Mouse (Mus musculus) midbrain, postnatal 0 days (tissue): ENCODE data around the gene Ankrd65. TPM values are rescaled to one million over a fixed set of nuclear protein-coding genes. Genes with fewer than 3 reads are reported as not detected.

ENCODE experiments used
- ATAC-seq: fragments of 200-750 bp; cut with Nextera tagmentation; 2 replicates; pipeline ENCODE4 v1.8.0; 2017; ENCODE audit warnings: moderate number of reproducible peaks, mild to moderate bottlenecking, moderate TSS enrichment, moderate library complexity; ENCODE audit not compliant: low FRiP score
- DNase-seq: peaks from one replicate; pipeline ENCODE4 v3.0.0-alpha.2; 2015; ENCODE audit warnings: low spot score
- H3K27ac ChIP-seq: fragments of 300-500 bp; sonication (generic); 2 replicates; pipeline ENCODE4 v1.5.1; 2014; ENCODE audit warnings: low read depth, mild to moderate bottlenecking, low read length, mixed read lengths
- H3K27me3 ChIP-seq: fragments of 300-500 bp; sonication (generic); 2 replicates; pipeline ENCODE4 v1.6.1; 2014; ENCODE audit warnings: low read length, control low read depth, mixed read lengths; ENCODE audit not compliant: insufficient read depth
- H3K36me3 ChIP-seq: fragments of 300-500 bp; sonication (generic); 2 replicates; pipeline ENCODE4 v1.6.1; 2014; ENCODE audit warnings: low read length, control low read depth, mixed read lengths; ENCODE audit not compliant: insufficient read depth
- H3K4me1 ChIP-seq: fragments of 300-500 bp; sonication (generic); 2 replicates; pipeline ENCODE4 v1.6.1; 2014; ENCODE audit warnings: mild to moderate bottlenecking, control low read depth, antibody characterized with exemption, low read length, mixed read lengths; ENCODE audit not compliant: insufficient read depth
- H3K4me2 ChIP-seq: fragments of 300-500 bp; sonication (generic); 2 replicates; pipeline ENCODE4 v1.6.1; 2014; ENCODE audit warnings: low read depth, mild to moderate bottlenecking, low read length, mixed read lengths; ENCODE audit not compliant: poor library complexity, severe bottlenecking
- H3K4me3 ChIP-seq: fragments of 300-500 bp; sonication (generic); 2 replicates; pipeline ENCODE4 v1.5.1; 2014; ENCODE audit warnings: low read depth, mild to moderate bottlenecking, low read length, moderate library complexity
- H3K9ac ChIP-seq: fragments of 300-500 bp; sonication (generic); replicated peaks from 2 replicates; pipeline ENCODE4 v1.6.1; 2014; ENCODE audit warnings: mild to moderate bottlenecking, low read length, moderate library complexity, mixed read lengths; ENCODE audit not compliant: poor library complexity, severe bottlenecking
- H3K9me3 ChIP-seq: fragments of 300-500 bp; sonication (generic); 2 replicates; pipeline ENCODE4 v1.6.1; 2016; ENCODE audit warnings: low read length, control low read depth
- CTCF ChIP-seq: IDR thresholded peaks from 2 replicates; pipeline ENCODE4 v1.5.1; 2016; ENCODE audit warnings: antibody characterized with exemption, mild to moderate bottlenecking
- WGBS: fragments of 180-500 bp; shearing (Covaris S2); extraction: QIAGEN DNeasy Blood & Tissue Kit; methylation state at CpG from one replicate; pipeline ENCODE4 v1.1.7; 2014; 5-methylcytosine and 5-hydroxymethylcytosine counted together
- polyA plus RNA-seq: library from polyadenylated mRNA; unstranded; fragments of >200 nt; fragmentation: Nextera tagmentation; extraction: Ambion mirVana; gene quantifications from 2 replicates; pipeline ENCODE4 v1.2.1, GENCODE M21; 2015
- total RNA-seq: library from RNA; depleted of rRNA; stranded (reverse); fragments of >200 nt; gene quantifications from 2 replicates; pipeline ENCODE4 v1.2.3, GENCODE M21; 2014

Ankrd65 gene
- total and polyA plus RNA-seq, 2 experiments from 2014 or later: not detected

DNA sequence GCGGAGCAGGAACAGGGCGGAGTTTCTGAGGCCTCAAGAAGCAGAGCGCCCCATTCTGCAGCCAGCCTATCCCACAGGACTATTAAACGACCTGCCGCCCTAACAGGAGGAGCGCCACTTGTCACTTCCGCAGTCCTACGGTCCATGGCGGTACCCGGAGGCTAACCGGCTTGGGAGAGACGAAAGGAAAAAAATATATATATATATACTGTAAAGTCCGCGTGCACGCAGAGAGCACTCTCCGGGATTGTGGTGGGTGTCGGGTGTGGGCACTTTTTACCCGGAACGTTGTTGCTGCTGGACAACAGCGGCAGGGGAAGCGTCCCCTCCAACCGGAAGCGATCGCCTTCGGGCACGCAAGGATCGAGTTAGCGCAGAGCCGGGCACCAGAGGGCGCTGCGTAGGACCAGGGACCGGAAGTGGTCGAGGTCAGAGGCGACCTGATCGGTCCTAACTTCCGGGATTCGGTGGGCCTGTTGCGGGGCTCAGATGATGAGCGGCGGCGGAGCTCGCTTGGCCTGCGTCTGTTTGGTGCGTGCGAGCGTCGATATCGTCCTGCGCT lies 41.0 kb downstream of the Ankrd65 start, which contains the start of gene Aurkaip1:
TSS of gene Aurkaip1 (plus strand) at position 68 of the 562 bp plus-strand sequence.
- under 1% methylated on average over 49 of the region's 49 CpGs for WGBS
- H3K4me3 ChIP-seq: peak within 1 kb of the TSS; percentile 79
- peak within 1 kb of the TSS; percentile 79 for H3K9ac ChIP-seq
- H3K4me1 ChIP-seq: peaks cover 4% of the 10 kb centered on the region; the same call in 1 of the 2 replicates
- ATAC-seq (peak; percentile 92), DNase-seq (peak; percentile 98)
- no peaks in the 10 kb centered on the region for H3K27me3 ChIP-seq
- peak within 1 kb of the TSS; percentile 96 for H3K4me2 ChIP-seq
- no peaks in the 10 kb centered on the region for H3K9me3 ChIP-seq
- peaks cover 18% of the 10 kb centered on the region for H3K36me3 ChIP-seq
- peak within 1 kb of the TSS; percentile 78 for H3K27ac ChIP-seq
- peak; percentile 92 for TF ChIP-seq CTCF

DNA sequence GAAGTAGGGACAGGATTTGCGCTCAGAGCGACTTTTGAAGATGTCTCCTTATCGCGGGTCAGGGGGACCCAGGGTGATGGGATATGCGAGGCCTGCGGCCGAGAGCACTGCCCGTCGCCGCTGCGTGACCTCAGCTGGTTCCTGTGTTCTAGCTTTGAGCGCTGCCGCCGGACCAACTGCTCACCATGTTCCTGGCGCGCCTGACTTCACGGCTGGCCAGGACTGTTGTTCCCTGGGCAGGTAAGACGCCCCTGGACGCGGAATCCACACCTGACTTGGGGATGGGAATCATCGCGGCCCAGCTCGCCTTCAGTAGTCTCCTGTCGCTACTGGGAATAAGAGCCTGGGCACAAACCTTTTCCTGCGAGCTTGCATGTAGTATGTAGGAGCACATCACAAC lies 41.6 kb downstream of the Ankrd65 start:
- under 1% methylated on average over 25 of the region's 25 CpGs for WGBS
- Histone ChIP-seq H3K27me3 (no peaks in the 10 kb centered on the region), H3K27ac (peak overlapping the region; percentile 78), H3K4me1 (peaks cover 4% of the 10 kb centered on the region; the same call in 1 of the 2 replicates), H3K4me3 (peak overlapping the region; percentile 79), H3K9me3 (no peaks in the 10 kb centered on the region), H3K9ac (peak overlapping the region; percentile 79), H3K4me2 (peak overlapping the region; percentile 96), H3K36me3 (peaks cover 18% of the 10 kb centered on the region)
- DNase-seq: no peak
- TF ChIP-seq CTCF: no peak
- peak; percentile 21; the same call in 1 of the 2 replicates for ATAC-seq

DNA sequence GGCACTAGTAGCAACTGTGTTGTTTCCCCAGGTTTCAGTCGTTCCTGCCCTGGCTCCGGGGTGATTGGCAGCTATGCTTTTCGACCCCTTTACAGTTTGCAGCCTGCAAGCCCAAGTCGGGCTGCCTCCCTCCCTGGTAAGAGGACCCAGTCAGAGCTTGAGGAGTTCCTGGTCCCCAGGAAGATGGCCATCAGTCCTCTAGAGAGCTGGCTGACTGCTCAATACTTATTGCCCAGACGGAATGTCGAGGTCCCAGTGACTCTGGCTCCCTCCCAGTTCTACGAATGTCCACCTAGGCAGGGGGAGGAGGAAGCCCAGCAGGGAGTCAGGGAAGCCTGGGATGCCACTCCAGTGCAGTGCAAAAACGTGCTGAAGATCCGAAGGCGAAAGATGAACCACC lies 42.1 kb downstream of the Ankrd65 start:
- Histone ChIP-seq H3K9me3 (no peaks in the 10 kb centered on the region), H3K27ac (peak overlapping the region; percentile 78; the same call in 1 of the 2 replicates), H3K36me3 (peaks cover 15% of the 10 kb centered on the region), H3K9ac (peak overlapping the region; percentile 79), H3K4me2 (peak overlapping the region; percentile 96), H3K4me1 (peaks cover 4% of the 10 kb centered on the region; the same call in 1 of the 2 replicates), H3K4me3 (peak overlapping the region; percentile 79), H3K27me3 (no peaks in the 10 kb centered on the region)
- DNase-seq (no peak), ATAC-seq (no peak)
- TF ChIP-seq CTCF: no peak
- 55% methylated on average over 10 of the region's 10 CpGs for WGBS

DNA sequence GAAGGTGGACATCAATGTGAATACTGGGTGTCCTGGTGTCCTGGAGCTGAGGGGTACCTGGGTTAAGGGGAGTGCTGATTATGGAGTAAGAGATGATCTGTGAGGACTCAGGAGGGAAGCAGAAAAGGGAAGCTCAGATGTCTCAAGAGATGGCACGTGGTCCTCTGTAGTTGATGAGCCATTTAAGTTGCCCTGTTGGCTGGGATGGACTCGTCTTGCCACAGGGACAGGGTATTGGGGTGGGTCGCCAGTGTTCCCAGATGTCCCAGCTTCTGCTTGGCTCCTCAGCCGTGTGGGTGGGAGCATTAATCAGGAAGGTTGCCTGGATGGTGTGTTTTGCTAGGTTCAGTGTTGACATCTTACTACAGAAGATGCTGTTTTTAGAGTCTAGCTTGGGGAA lies 43.0 kb downstream of the Ankrd65 start:
- no peak for TF ChIP-seq CTCF
- Histone ChIP-seq H3K27ac (no peak overlapping the region), H3K9ac (no peak overlapping the region), H3K9me3 (no peaks in the 10 kb centered on the region), H3K4me3 (no peak overlapping the region), H3K27me3 (no peaks in the 10 kb centered on the region), H3K36me3 (peaks cover 10% of the 10 kb centered on the region; the same call in 1 of the 2 replicates), H3K4me1 (peaks cover 4% of the 10 kb centered on the region; the same call in 1 of the 2 replicates), H3K4me2 (no peak overlapping the region)
- no peak for ATAC-seq
- DNase-seq: no peak
- 87% methylated on average over 4 of the region's 4 CpGs for WGBS

DNA sequence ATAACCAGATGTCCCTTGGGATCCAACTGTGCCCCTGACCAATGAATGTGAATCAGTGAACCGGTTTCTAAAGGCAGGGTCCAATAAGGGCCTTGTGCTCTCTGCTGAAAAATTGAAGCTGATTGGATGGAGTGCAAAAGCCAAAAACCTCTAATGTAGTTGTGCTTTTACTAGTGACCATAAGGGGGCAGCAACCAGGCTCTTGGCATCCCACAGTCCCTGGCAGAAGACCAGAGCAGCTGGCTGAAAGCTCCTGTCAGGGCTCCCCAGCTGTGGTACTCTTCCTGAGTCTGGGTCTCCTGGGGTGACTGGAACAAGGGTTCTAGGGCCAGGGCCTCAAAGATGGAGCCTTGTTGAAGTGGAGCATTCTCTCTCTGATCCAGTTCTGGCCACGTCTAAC lies 43.6 kb downstream of the Ankrd65 start:
- 0 out of 2 replicates have a peak, but pooled peaks have one; percentile 21 for ATAC-seq
- H3K27me3 ChIP-seq: no peaks in the 10 kb centered on the region
- H3K4me2 ChIP-seq: no peak overlapping the region
- no peak overlapping the region for H3K4me3 ChIP-seq
- 36% methylated on average over 2 of the region's 2 CpGs for WGBS
- H3K4me1 ChIP-seq: peaks cover 4% of the 10 kb centered on the region; the same call in 1 of the 2 replicates
- DNase-seq: peak; percentile 89
- peaks cover 10% of the 10 kb centered on the region; the same call in 1 of the 2 replicates for H3K36me3 ChIP-seq
- H3K27ac ChIP-seq: peak overlapping the region; percentile 43; the same call in 1 of the 2 replicates
- peak; percentile 81 for TF ChIP-seq CTCF
- no peaks in the 10 kb centered on the region for H3K9me3 ChIP-seq
- no peak overlapping the region for H3K9ac ChIP-seq

DNA sequence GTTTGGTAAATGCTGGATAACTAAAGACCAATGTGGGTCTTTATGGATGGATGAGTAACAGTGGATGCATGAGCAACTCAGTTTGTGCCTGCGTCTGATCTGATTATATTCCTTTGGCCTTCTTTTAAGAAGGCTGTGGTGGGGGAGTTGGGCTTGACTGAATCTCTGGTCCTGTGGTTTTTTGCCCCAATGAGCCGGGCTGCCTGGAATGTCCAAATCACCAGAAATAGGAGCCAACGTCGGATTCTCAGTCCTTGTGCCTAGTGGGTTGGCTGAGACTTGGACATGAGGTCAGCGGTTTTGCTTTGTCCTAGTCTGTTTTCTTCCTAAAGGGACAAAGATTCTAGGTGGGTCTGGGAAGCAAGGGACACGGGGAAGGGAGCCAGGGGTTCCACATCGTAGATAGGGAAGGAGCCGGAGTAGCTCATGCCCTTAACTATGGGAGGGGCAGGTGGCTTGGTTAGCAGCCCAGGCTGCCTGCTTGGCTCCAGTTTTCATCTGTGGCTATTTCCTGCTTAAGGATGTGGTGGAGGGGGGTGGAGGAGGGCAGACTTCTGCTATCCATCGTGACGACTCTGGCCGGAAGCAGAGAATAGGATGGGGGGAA lies 47.3 kb downstream of the Ankrd65 start:
- DNase-seq: no peak
- H3K4me3 ChIP-seq: no peak overlapping the region
- no peaks in the 10 kb centered on the region; the same call in 1 of the 2 replicates for H3K4me1 ChIP-seq
- no peak for ATAC-seq
- no peaks in the 10 kb centered on the region for H3K9me3 ChIP-seq
- WGBS: 72% methylated on average over 11 of the region's 11 CpGs
- H3K9ac ChIP-seq: no peak overlapping the region
- no peak overlapping the region for H3K4me2 ChIP-seq
- H3K27ac ChIP-seq: no peak overlapping the region
- H3K27me3 ChIP-seq: peaks cover 7% of the 10 kb centered on the region
- H3K36me3 ChIP-seq: peaks cover 10% of the 10 kb centered on the region; the same call in 1 of the 2 replicates
- no peak for TF ChIP-seq CTCF
